ENCODE assay signal across 8 mouse cellular contexts in the genomic region with DNA sequence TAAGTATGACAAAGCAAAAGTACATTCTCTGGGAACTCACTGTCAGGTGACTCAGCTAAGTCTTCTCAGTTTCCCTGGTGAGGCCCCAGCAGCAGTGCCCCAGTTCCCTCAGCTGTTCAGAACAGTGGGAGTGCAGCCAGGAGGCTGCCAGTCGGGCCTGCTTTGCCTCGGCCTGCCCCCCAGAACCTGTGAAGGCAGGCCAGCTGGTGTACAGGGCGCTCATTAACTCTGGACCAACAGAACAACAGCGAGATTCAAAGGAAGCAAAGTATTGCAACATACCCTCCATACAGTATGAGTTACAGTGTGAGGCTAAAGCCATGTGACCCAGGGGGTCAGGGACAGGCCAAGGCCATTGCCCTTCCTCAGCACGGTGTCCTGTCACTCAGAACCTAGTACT. TPM values are rescaled to one million over a fixed set of nuclear protein-coding genes. Genes with fewer than 3 reads are reported as not detected.
DNase-seq lines count a peak whose midpoint lies in the region; ATAC-seq and TF ChIP-seq lines count a peak whose summit lies in the region.

No protein-coding gene starts in this region.

- peaks cover 50% of the 10 kb centered on the region for H3K36me3 ChIP-seq in kidney, embryonic 14.5 days (ENCODE audit: control insufficient read depth, insufficient read depth, low read length)
- peaks cover 45% of the 10 kb centered on the region for H3K36me3 ChIP-seq in lung, postnatal 0 days (ENCODE audit: insufficient read depth, low read length)
- H3K36me3 ChIP-seq in hindbrain, embryonic 13.5 days, result peaks cover 81% of the 10 kb centered on the region

- no peak overlapping the region for H3K9ac ChIP-seq in kidney, embryonic 14.5 days (ENCODE audit: low read depth, low read length)
- no peak overlapping the region for H3K9ac ChIP-seq in lung, postnatal 0 days (replicated peaks; ENCODE audit: low read depth)
- H3K9ac ChIP-seq in hindbrain, embryonic 13.5 days, result no peak overlapping the region

- H3K27me3 ChIP-seq in kidney, embryonic 14.5 days (ENCODE audit: control insufficient read depth, insufficient read depth, low read length), result no peaks in the 10 kb centered on the region
- H3K27me3 ChIP-seq in lung, postnatal 0 days (replicated peaks; ENCODE audit: insufficient read depth, low read length), result no peaks in the 10 kb centered on the region
- H3K27me3 ChIP-seq in hindbrain, embryonic 13.5 days, result no peaks in the 10 kb centered on the region

- no peak overlapping the region for H3K4me3 ChIP-seq in kidney, embryonic 14.5 days (ENCODE audit: low read length)
- no peak overlapping the region for H3K4me3 ChIP-seq in lung, postnatal 0 days (ENCODE audit: low read depth, low read length)
- H3K4me3 ChIP-seq in hindbrain, embryonic 13.5 days, result no peak overlapping the region

- H3K4me2 ChIP-seq in kidney, embryonic 14.5 days (replicated peaks; ENCODE audit: low read depth, low read length), result no peak overlapping the region
- H3K4me2 ChIP-seq in lung, postnatal 0 days (replicated peaks; ENCODE audit: low read depth, low read length), result no peak overlapping the region
- H3K4me2 ChIP-seq in hindbrain, embryonic 13.5 days, result no peak overlapping the region

- WGBS in kidney, embryonic 14.5 days, result 85% methylated on average over 5 of the region's 5 CpGs
- 57% methylated on average over 5 of the region's 5 CpGs for WGBS in lung, postnatal 0 days
- 88% methylated on average over 5 of the region's 5 CpGs for WGBS in hindbrain, embryonic 13.5 days

- no peak for TF ChIP-seq EP300 in lung, postnatal 0 days (IDR thresholded peaks at IDR 0.05)

- H3K9me3 ChIP-seq in kidney, embryonic 14.5 days (ENCODE audit: control insufficient read depth, low read length), result no peaks in the 10 kb centered on the region
- H3K9me3 ChIP-seq in lung, postnatal 0 days (ENCODE audit: low read length), result no peaks in the 10 kb centered on the region
- H3K9me3 ChIP-seq in hindbrain, embryonic 13.5 days, result no peaks in the 10 kb centered on the region

- no peaks in the 10 kb centered on the region for H3K4me1 ChIP-seq in kidney, embryonic 14.5 days (ENCODE audit: control insufficient read depth, insufficient read depth, low read length)
- H3K4me1 ChIP-seq in lung, postnatal 0 days (ENCODE audit: insufficient read depth, low read depth, low read length), result no peaks in the 10 kb centered on the region
- H3K4me1 ChIP-seq in hindbrain, embryonic 13.5 days (replicated peaks), result no peaks in the 10 kb centered on the region

- DNase-seq in kidney, adult 8-10 months, result peak; percentile 13 to 20
- peak; percentile 70 to 76 for DNase-seq in adrenal gland, postnatal 36 days
- peak; percentile 50 for DNase-seq in gastrocnemius, postnatal 10 days
- DNase-seq in layer of hippocampus, adult 18-20 months (ENCODE audit: low spot score in 2 of 2), result peak; percentile 28 to 60
- DNase-seq in lung, postnatal 0 days (ENCODE audit: low spot score), result peak; percentile 46
- peak; percentile 31 for DNase-seq in urinary bladder, postnatal 25 days (ENCODE audit: low spot score)

- no peak for TF ChIP-seq CTCF in lung, postnatal 0 days (IDR thresholded peaks at IDR 0.05)

- no peak overlapping the region for H3K27ac ChIP-seq in kidney, embryonic 14.5 days (ENCODE audit: low read depth, low read length)
- H3K27ac ChIP-seq in lung, postnatal 0 days (ENCODE audit: low read length), result no peak overlapping the region
- no peak overlapping the region for H3K27ac ChIP-seq in hindbrain, embryonic 13.5 days

- no peak for ATAC-seq in kidney, embryonic 14.5 days (ENCODE audit: low FRiP score, low TSS enrichment)
- peak; percentile 75 for ATAC-seq in lung, postnatal 0 days
- no peak for ATAC-seq in hindbrain, embryonic 13.5 days (ENCODE audit: low FRiP score)

RNA-seq across cellular contexts. Expression of a gene that starts 28.7 kb away (rescaled TPM):
- polyA plus RNA-seq in kidney, embryonic 14.5 days (2014; fragmentation: Nextera tagmentation; extraction: Ambion mirVana), result 45.1 and 59.2 TPM in 2 replicates
- 10 to 100 TPM; 60.6 to 73.2 TPM for total RNA-seq in adrenal gland, postnatal 36 days (2021)
- total RNA-seq in gastrocnemius, postnatal 10 days (2021), result 10 to 100 TPM; 21.0 to 25.2 TPM
- 10 to 100 TPM; 34.7 to 37.9 TPM for total RNA-seq in layer of hippocampus, adult 18-20 months (2021)
- 46.6 and 47.5 TPM in 2 replicates for polyA plus RNA-seq in lung, postnatal 0 days (2015; fragmentation: Nextera tagmentation; extraction: Ambion mirVana)
- polyA plus RNA-seq in hindbrain, embryonic 13.5 days (2015; fragmentation: Nextera tagmentation; extraction: Ambion mirVana), result 83.3 and 85.2 TPM in 2 replicates

Comparison
In these comparisons a context has a peak if more than half of its experiments do, and no peak if none do; other contexts are left out.
1. DNase-seq: peak in every context shown above with its lines; median percentile 73 in adrenal gland, postnatal 36 days; 50 in gastrocnemius, postnatal 10 days; 46 in lung, postnatal 0 days; 44 in layer of hippocampus, adult 18-20 months; 31 in urinary bladder, postnatal 25 days; 16 in kidney, adult 8-10 months.